Mouse (Mus musculus): Measurements from ENCODE around the gene Hist1h4d.

DNA sequence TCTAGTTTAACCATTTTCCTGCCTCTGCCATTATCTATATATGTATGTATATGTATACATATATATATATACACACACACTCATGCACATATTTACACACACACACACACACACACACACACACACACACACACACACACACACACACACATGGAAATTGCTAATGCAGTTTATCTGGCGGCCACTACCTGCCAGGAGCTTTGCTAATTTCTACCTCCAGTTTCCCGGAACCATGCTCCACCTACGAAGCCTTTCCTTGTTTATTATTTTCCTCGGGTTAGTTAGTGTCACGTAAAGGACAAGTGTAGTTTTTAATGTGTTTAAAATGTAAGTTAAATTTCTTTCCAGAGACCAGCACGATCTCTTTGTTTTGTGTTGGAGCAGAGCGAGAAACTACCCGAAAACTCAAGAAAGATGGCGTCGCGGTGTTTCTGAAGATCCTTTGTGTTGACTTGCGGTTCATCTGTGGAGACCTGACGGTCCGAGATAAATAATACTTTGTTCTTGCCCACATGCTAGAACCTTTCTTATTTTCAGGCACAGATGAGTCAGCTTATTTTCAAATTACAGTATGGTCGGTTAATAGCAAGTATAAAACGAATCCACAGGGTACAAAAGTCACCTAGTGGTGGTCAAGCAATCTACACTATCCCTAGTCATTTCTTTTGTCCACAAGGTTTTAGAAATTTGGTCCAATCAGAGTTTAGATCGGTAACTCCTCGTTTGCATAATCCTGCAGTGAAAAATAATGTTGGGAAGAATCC is 18.5 kb upstream of the Hist1h4d start:
- TF ChIP-seq CTCF (IDR thresholded peaks at IDR 0.05; ENCODE audit: control insufficient read depth, insufficient read depth, insufficient read length) (no peak), MYOD1 (IDR thresholded peaks at IDR 0.05; ENCODE audit: control insufficient read depth, insufficient read length, low read depth) (no peak), MYOG (IDR thresholded peaks at IDR 0.05; ENCODE audit: control insufficient read depth, extremely low read depth, insufficient read length) (no peak), FOSL1 (IDR thresholded peaks at IDR 0.05; ENCODE audit: insufficient read depth, low read length, poor library complexity, severe bottlenecking) (no peak), USF1 (IDR thresholded peaks at IDR 0.05; ENCODE audit: low read depth) (no peak), MAX (IDR thresholded peaks at IDR 0.05) (no peak)

Data from C2C12 (cell line).